Mouse (Mus musculus): ENCODE data around the gene Dctn5.
A peak's percentile ranks its signal among the peaks of the same experiment; 100 is the strongest.
"Not testable (repeated sequence)": the region's sequence is repeated elsewhere in the genome, so short reads cannot be mapped to it uniquely, and the experiment has no call there.

The Dctn5 gene

GRCm38 (mm10) chr7:122132497-122133337 is at the start of gene Dctn5, which contains the start of gene Palb2:
Gene Dctn5, plus strand, starts transcription at chr7:122133041.
Gene Palb2, minus strand, starts transcription at chr7:122132985.
- peak; percentile 100 for DNase-seq

DNA sequence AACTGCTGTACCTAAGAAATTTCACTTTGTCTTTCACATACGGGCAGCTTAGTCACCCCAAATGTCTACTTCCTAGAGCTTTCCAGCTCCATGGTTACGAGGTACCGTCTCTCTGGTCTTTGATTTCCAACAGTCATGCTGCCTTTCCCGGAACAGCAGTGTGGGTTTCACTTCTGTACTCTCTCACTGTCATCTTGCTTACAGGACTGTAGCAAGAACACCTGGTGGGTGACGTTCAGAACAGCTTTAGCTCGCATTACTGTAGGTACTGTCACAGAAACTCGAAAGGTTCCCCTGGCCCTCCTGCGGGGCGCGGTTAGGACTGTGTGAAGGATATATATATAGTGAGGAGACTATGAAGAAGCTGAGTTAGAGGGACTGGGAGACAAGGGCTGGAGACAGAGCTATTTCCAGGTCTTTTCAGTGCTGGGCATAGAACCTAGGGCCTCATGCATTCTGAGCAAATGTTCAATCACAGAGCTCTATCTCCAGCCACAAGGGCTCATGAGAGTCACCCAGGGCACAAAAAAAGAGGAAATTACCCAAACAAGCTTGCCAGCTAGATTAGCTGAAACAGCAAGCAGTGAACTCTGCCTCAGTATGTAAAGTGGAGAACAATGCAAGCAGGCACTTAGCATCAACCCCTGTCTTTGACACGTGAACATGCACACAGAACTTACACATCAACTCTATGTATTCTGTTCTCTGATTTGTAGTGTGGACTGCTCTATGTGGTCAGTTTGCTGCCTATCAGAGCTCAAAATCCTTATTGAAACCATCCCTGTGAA is 45.5 kb upstream of the Dctn5 start:
- DNase-seq, result no peak

DNA sequence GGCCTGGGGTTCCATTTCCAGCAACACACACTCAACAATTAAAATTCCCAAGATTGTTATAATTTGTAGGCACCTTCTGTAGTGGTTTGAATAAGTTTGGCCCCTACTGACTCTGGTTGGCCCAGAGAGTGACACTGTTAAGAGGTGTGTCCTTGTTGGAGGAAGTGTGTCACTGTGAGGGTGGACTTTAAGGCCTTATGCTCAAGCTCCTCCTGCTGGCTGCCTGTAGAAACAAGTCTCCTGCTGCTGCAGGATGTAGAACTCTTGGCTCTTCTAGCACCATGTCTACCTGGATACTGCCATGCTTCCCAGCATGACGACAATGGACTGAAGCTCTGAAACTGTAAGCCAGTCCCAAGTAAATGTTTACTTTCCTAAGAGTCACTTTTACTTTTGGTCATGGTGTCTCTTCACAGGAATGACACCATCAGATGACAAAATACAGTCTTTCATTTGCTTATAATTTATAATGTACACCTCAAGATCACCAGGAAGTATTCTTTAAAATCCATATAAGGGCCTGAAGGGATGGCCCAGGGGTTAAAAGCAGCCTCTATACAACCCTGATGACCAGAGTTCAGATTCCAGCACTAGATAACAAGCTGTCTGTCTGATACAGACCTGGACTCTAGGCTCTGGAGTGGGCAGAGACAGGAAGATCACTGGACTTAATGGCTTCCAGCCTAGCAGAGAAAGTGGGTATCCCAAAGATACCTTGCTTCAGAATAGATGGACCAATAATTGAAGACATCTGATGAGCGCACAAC is 38.1 kb upstream of the Dctn5 start:
- no peak for DNase-seq

- DNase-seq, result peak; percentile 57
Observed at GRCm38 (mm10) chr7:122098009-122098408, 34.8 kb upstream of the Dctn5 start.

GRCm38 (mm10) chr7:122099222-122099621 is 33.6 kb upstream of the Dctn5 start:
- no peak for DNase-seq

DNA sequence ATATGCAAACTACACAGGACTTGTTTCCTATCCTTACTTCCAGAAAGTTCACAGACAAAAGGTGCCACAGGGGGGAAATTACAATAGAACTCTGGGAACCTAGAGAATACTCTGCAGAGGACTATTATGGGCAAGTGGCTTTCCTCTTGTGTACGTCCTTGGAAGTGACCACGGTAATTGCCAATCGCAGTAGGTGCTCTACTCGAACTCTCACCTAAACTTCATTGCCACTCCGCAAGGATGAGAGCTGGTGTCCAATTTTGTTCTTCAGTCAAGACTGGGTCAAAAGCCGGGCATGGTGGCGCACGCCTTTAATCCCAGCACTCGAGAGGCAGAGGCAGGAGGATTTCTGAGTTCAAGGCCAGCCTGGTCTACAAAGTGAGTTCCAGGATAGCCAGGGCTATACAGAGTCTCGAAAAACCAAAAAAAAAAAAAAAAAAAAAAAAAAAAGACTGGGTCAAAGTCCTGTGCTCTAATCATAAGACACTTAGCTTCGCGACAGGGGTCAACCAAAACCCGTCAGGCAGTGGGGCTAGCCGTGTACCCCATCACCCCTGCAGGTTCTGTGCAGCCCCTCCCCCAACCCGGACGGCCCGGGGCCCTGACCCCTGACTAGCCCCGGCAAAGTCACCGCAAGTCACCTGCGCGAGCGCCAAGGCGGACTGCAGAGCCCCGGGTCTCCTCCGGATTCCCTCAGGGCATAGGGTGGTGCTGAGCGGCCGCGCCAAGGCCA is 31.7 kb upstream of the Dctn5 start:
- not testable (repeated sequence) for DNase-seq

DNA sequence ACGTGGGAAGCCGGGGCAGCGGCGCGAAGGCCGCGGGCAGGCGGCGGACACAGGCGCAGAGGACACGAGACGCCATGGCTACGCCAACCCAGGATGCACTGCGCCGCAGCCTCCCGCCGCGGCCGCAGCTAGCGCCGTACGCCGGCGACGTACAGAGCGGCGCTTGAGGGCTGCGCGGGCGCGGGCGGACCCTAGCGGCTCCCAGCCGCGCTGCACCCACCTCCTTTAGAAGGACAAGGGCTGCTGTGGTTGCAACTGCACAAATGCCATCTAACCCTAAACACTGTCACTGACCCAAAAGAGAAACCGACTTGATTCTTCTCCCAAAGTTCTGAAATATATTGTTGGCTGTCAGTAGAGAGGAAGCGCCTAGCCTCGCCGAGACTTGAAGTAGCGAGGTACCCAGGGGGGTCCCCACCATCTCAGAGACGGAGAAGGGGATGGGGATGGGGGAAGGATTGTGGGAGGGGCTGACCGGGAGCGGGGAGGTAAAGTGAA is 31.0 kb upstream of the Dctn5 start, which contains the start of gene Ndufab1:
Gene Ndufab1 (minus strand): TSS at position 140 of the 498 bp plus-strand sequence.
- DNase-seq, result peak; percentile 99

- no peak for DNase-seq
Observed at GRCm38 (mm10) chr7:122108206-122108605, 24.6 kb upstream of the Dctn5 start.

GRCm38 (mm10) chr7:122123518-122123917 is 9.3 kb upstream of the Dctn5 start:
- DNase-seq, result no peak

DNA sequence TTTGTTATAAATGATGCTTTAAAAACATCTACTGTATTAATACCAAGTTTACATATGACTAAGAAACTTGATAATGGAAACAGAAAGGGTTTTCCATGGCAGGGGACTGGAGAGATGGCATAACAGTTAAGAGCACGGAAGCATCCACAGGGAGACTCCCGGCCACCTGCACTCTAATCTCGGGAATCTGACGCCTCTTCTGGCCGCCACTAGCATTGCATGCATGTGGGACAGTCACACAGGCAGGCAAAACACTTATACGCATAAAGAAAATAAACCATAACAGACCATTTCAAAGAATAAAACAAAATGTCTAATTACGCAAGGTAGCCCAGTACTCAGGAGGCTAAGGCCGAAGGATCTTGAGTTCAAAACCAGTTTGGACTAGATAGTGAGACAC is 7.2 kb upstream of the Dctn5 start:
- DNase-seq, result no peak

GRCm38 (mm10) chr7:122126946-122127345 is 5.9 kb upstream of the Dctn5 start:
- no peak for DNase-seq

DNA sequence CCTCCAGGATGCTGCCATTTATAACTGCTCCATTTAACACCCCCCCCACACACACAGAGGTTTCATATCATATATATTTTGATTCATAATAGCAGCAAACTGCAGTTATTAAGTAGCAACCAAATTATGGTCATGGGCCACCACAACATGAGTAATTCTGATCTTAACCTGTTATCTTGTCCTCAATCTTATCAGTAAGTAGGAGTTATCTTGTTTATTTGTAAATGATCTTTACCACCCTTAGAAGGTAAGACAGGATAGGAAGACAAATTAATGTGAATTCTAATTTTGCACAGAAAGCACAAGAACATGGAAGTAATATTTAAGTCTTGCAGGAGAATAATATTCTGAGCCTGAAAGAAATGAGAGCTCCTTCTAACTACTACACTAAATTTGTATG is 1.0 kb upstream of the Dctn5 start:
- DNase-seq, result no peak

GRCm38 (mm10) chr7:122133338-122133625 is 441 bp downstream of the Dctn5 start:
- DNase-seq, result no peak

DNA sequence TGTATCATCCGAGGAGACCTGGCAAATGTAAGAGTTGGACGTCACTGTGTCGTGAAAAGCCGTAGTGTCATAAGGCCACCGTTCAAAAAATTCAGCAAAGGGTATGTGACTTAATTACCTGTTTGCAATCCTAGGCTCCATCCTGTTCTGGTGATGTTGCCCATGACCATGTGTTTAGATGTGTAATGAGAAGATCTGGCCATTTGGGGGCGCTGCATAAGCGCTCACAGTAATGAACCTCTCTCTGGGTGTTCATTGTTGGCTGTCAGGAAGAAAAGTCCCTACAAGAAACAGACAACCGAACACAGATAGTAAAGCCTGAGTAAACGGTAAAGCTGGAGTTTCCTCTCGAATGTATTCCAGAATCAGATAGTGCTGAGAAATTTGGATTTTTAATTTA is 2.2 kb downstream of the Dctn5 start:
- no peak for DNase-seq

DNA sequence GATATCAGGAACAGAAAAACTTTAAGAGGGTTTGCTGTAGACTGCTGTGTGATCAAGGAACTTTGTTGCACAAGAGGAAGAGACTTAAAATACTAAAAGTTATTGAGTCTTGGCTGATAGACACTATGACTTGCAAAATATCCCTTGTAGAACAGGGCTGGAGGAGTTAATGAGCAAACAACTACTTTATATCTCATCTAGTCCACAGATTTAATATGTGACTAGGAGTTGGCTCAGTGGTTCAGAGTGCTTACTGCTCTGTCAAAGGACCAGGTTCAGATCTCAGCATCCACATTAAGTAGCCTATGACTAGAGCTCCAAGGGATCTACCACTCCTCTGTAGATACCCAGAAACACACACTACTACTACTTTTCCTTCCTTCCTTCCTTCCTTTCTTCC is 4.2 kb downstream of the Dctn5 start:
- no peak for DNase-seq

DNA sequence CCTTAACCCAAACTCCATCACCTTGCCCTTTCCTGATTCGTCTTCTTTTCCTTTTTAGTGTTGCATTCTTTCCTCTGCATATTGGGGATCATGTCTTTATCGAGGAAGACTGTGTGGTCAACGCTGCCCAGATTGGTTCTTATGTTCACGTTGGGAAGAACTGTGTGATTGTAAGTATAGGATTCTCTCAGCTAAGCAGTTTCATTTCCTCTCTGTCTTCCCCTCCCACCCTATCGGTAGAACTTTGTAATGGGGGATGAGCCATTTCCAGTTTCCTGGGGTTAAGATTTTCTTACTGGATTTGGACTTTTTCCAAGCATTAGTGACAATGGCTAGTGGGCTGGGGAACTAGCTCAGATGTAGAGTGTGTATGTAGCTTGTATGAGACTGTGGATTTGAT is 5.3 kb downstream of the Dctn5 start:
- no peak for DNase-seq

- no peak for DNase-seq
Observed at GRCm38 (mm10) chr7:122140991-122141390, 8.2 kb downstream of the Dctn5 start.

DNA sequence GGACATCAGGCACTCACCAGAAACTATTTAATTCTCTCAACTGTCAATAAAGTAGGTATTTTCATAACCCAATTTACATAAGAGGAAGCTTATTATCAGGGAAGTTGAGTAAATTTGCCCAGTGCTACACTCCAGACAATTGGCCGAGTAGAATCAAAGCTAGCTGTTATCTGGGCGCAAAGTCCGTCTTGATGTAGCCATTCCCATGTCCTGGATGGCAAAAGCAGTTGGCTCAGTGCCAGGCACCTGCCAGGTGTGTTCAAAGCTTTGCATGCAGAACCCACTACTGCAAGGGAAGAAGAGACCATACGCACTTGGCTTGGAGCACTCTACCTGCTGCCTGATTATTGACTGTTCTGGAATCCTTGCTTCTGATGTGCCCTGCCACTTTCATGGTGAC is 19.6 kb downstream of the Dctn5 start:
- DNase-seq, result peak; percentile 79

- peak; percentile 55 for DNase-seq
Observed at GRCm38 (mm10) chr7:122158488-122158887, 25.6 kb downstream of the Dctn5 start.

DNA sequence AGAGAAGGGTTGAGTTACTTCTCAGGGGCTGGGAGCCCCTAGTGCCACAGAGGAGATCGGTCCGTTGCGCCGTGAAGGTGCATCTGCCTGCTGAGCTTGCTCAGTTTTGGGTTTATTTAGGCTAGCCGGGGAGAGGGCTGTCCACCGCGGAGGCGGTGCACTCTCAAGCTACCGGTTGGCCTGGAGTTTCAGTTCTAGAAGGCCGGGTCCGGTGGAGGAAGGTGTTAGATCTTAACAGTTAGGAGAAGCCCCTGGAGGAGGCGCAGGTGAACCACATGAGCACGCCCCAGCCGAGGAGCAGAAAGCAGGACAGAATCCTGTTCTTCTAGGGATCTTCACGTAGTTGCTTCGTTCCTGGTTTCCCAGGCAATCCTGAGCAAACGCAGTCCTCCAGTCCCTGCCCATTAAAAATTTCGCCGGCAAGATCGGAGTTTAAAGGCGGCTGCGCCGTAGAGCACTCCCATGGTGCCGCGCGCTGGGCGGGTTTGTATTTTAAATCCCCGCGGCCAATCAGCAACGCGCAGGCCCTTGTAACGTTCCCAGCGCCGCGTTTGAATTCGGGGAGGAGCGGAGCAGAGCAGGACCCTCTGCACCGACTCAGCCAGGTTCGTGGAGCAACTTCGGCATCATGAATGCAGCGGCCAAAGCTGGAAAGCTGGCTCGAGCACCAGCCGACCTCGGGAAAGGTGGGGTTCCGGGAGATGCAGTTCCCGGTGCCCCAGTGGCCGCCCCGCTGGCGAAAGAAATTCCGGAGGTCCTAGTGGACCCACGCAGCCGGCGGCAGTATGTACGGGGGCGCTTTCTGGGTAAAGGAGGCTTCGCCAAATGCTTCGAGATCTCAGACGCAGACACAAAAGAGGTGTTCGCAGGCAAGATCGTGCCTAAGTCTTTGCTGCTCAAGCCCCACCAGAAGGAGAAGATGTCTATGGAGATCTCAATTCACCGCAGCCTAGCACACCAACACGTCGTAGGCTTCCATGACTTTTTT is 26.4 kb downstream of the Dctn5 start, which contains the start of gene Plk1:
Gene Plk1 (plus strand): TSS at position 525 of the 988 bp plus-strand sequence.
- peak; percentile 98 for DNase-seq

GRCm38 (mm10) chr7:122160037-122160436 is 27.2 kb downstream of the Dctn5 start:
- DNase-seq, result no peak

Data from heart, adult 11 months (tissue).